Mouse (Mus musculus): ENCODE measurements at regions not wholly inside any gene's neighbourhood (a gene's known extent, or its start where the extent isn't known, plus 50 kb on each side); places are given as distances from the start of the nearest gene placed in this dataset.

GRCm38 (mm10) chr13:112237377-112237776, 50.9 kb upstream of the Ankrd55 start:
- WGBS, result 80% methylated on average over 5 of the region's 5 CpGs
- Histone ChIP-seq H3K4me3 (no peak overlapping the region), H3K27me3 (replicated peaks) (no peaks in the 10 kb centered on the region), H3K4me1 (replicated peaks) (no peaks in the 10 kb centered on the region), H3K36me3 (no peaks in the 10 kb centered on the region), H3K9ac (no peak overlapping the region), H3K4me2 (no peak overlapping the region), H3K27ac (ENCODE audit: poor library complexity, severe bottlenecking) (no peak overlapping the region), H3K9me3 (replicated peaks) (peaks cover 7% of the 10 kb centered on the region; the same call in 1 of the 2 replicates)
- no peak for ATAC-seq (ENCODE audit: insufficient number of reproducible peaks, low FRiP score)

- H3K4me3 ChIP-seq, result no peak overlapping the region
- WGBS, result 70% methylated on average over 4 of the region's 4 CpGs
- no peak overlapping the region for H3K9ac ChIP-seq
- H3K27ac ChIP-seq (ENCODE audit: poor library complexity, severe bottlenecking), result no peak overlapping the region
- H3K4me2 ChIP-seq, result no peak overlapping the region
- no peaks in the 10 kb centered on the region for H3K4me1 ChIP-seq (replicated peaks)
- H3K9me3 ChIP-seq (replicated peaks), result peaks cover 7% of the 10 kb centered on the region; the same call in 1 of the 2 replicates
- ATAC-seq (ENCODE audit: insufficient number of reproducible peaks, low FRiP score), result no peak
- no peaks in the 10 kb centered on the region for H3K36me3 ChIP-seq
- H3K27me3 ChIP-seq (replicated peaks), result no peaks in the 10 kb centered on the region
Observed at GRCm38 (mm10) chr13:112237917-112238316, 50.3 kb upstream of the Ankrd55 start.
